Mouse (Mus musculus): Measurements from ENCODE around the gene Nod2. TPM values are rescaled to one million over a fixed set of nuclear protein-coding genes. Genes with fewer than 3 reads are reported as not detected.

Gene Nod2
- polyA plus RNA-seq, 1 experiment from 2014 or later = 0.02 TPM

DNA sequence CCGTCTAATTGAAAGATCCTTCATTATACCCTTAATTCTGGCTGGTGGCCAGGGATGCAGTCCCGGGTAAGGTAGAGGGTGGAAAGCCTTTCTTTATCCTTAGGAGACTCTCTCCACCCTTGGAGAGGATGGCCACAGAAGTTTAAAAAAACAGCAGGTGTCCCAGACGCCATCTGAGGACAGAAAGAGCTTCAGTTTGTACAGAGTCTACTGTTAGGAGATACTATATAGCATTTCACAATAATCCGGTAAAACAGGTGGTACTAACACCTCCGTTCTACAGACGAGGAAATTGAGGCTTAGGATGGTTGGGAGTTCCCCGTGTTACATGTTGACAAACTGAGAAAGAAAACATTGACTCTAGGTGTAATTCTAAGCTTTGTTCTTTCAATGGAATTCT lies 49.1 kb downstream of the Nod2 start:
- Histone ChIP-seq H3K36me3 (no peaks in the 10 kb centered on the region), H3K27ac (no peak overlapping the region), H3K4me3 (replicated peaks) (peak overlapping the region; percentile 85), H3K4me2 (peak overlapping the region; percentile 90), H3K9ac (peak overlapping the region; percentile 46; the same call in 1 of the 2 replicates), H3K27me3 (no peaks in the 10 kb centered on the region), H3K4me1 (replicated peaks) (peaks cover 25% of the 10 kb centered on the region), H3K9me3 (replicated peaks) (no peaks in the 10 kb centered on the region)
- DNase-seq (no peak), ATAC-seq (ENCODE audit: low read depth) (no peak)
- 22% methylated on average over 7 of the region's 7 CpGs for WGBS (ENCODE audit: insufficient replicate concordance)

DNA sequence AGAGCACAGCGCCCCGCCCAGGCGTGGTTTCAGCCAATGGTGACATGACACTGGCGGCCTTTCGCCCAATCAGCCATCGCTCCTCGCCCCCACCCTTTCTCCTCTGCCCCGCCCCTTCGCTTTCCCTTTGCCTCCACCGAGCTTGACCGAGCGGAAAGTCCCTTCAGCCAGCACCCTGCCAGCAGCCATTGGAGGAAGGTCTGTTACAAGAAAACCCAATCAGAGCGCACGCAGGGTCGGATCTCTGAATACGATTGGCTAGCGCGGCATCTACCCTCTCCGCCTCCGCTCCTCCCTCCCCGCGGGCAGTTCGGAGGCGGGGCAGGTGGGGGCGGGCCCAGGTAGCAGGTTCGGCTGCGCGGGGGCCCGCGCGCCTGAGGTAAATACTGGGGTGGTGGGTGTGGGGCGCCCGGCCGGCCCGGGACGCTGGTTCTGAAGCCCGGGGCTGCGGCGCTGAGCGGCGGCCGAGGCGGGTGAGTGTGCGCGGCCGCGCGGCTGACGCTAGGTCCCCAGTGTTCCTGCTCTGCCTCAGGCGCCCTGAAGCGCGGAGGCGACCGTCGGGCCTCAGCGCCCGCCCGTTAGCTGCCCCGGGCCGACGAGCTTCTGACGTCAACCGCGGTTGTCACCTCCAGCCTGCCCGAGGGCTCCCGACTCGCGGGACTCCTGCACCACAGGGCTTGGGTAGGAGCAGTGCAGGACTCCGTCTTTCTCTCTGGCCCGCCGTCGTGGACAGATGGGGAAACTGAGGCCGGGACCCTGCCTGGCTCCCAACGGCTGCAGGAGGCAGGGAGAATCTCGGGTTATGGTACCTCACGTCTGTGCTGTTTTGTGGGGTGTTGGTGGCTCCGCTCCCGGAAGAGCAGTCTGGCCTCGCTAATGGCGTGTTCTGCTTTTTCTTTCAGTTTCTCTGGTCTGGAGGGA lies 49.9 kb downstream of the Nod2 start, which contains the start of gene Cyld:
Gene Cyld, plus strand, starts transcription at position 308 of the 921 bp plus-strand sequence.
- Histone ChIP-seq H3K4me2 (peak within 1 kb of the TSS; percentile 90), H3K4me3 (replicated peaks) (peak within 1 kb of the TSS; percentile 85), H3K9ac (peak within 1 kb of the TSS; percentile 83), H3K36me3 (no peaks in the 10 kb centered on the region), H3K9me3 (replicated peaks) (no peaks in the 10 kb centered on the region), H3K27me3 (no peaks in the 10 kb centered on the region), H3K27ac (peak within 1 kb of the TSS; percentile 76), H3K4me1 (replicated peaks) (peaks cover 25% of the 10 kb centered on the region)
- ATAC-seq (ENCODE audit: low read depth) (peak; percentile 98), DNase-seq (peak; percentile 97)
- under 1% methylated on average over 70 of the region's 80 CpGs for WGBS (ENCODE audit: insufficient replicate concordance)

DNA sequence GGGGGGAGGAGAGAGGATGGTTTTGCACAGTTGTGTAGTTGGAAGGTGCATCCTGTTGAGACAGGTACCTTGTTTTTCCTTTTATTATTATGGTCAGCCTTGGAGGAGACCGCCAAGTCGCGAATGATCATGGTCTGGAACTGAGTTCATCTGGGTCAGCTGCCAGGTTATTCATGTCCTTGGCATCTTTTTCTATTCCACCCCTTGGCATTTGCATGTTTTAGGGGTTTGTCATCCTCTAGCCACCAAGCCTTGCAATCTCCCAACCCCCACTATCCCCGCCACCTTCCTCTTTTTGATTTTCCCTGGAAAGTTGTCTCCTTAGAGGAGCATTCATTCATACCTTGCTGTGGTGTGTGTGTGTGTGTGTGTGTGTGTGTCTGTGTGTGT lies 50.5 kb downstream of the Nod2 start:
- Histone ChIP-seq H3K9ac (peak overlapping the region; percentile 83), H3K4me3 (replicated peaks) (peak overlapping the region; percentile 85), H3K36me3 (no peaks in the 10 kb centered on the region), H3K27ac (peak overlapping the region; percentile 76; the same call in 1 of the 2 replicates), H3K9me3 (replicated peaks) (no peaks in the 10 kb centered on the region), H3K4me2 (peak overlapping the region; percentile 90), H3K27me3 (no peaks in the 10 kb centered on the region), H3K4me1 (replicated peaks) (peaks cover 25% of the 10 kb centered on the region)
- no peak for DNase-seq
- no peak for ATAC-seq (ENCODE audit: low read depth)
- 13% methylated on average over 4 of the region's 4 CpGs for whole genome bisulfite sequencing (ENCODE audit: insufficient replicate concordance)

DNA sequence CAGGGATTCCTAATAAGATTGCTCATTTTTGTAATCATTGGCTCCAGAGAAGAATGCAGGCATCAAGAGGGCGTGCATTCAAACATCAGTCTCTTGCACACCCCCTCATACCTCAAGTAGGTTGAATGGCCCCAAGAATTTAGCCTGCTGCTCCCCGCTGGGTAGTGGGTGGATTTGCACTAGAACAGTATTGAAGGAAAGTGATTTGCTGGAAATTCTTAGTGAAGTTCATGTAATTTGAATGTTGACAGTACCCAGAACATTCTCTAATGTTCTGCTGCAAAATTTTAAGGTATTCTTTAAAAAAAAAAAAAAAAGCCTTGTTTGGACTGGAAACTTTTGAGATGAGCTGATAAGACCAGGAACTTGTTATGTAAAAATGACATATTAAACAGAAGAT lies 50.9 kb downstream of the Nod2 start:
- no peaks in the 10 kb centered on the region for H3K27me3 ChIP-seq
- H3K9ac ChIP-seq = peak overlapping the region; percentile 83
- ATAC-seq (ENCODE audit: low read depth) = no peak

DNA sequence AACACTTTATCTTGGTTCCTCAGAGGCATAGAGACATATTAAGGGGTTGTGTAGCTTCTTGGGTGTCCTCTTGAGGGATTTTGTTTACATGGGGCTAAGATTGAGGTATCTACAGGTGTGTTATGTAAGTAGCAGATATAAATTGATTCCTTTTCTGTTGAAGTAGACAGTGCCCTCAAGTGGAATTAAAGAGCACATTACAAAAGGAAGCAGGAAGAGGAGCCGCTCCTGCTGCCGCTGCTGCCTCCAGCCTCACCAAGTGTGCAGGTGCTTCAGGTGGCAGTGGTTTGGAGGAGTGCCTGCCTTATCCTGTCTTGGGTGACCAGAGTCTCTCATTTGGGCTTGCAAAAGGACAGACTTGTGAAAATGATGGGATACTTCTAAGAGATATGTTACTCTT lies 54.5 kb downstream of the Nod2 start:
- 35% methylated on average over 2 of the region's 2 CpGs for WGBS (ENCODE audit: insufficient replicate concordance)
- H3K9ac ChIP-seq = no peak overlapping the region
- no peak overlapping the region for H3K4me2 ChIP-seq
- H3K9me3 ChIP-seq (replicated peaks) = no peaks in the 10 kb centered on the region
- ATAC-seq (ENCODE audit: low read depth) = no peak
- peaks cover 6% of the 10 kb centered on the region for H3K4me1 ChIP-seq (replicated peaks)
- H3K27ac ChIP-seq = no peak overlapping the region
- H3K27me3 ChIP-seq = no peaks in the 10 kb centered on the region
- H3K4me3 ChIP-seq (replicated peaks) = no peak overlapping the region
- H3K36me3 ChIP-seq = no peaks in the 10 kb centered on the region
- no peak for DNase-seq

More for the DNA sequence above, 50.9 kb downstream of the Nod2 start:
- Histone ChIP-seq H3K36me3 (no peaks in the 10 kb centered on the region), H3K4me1 (replicated peaks) (peaks cover 25% of the 10 kb centered on the region), H3K4me3 (replicated peaks) (peak overlapping the region; percentile 85), H3K9me3 (replicated peaks) (no peaks in the 10 kb centered on the region), H3K27ac (no peak overlapping the region), H3K4me2 (peak overlapping the region; percentile 90)
- no peak for DNase-seq
- 48% methylated on average over 2 of the region's 2 CpGs for WGBS (ENCODE audit: insufficient replicate concordance)

DNA sequence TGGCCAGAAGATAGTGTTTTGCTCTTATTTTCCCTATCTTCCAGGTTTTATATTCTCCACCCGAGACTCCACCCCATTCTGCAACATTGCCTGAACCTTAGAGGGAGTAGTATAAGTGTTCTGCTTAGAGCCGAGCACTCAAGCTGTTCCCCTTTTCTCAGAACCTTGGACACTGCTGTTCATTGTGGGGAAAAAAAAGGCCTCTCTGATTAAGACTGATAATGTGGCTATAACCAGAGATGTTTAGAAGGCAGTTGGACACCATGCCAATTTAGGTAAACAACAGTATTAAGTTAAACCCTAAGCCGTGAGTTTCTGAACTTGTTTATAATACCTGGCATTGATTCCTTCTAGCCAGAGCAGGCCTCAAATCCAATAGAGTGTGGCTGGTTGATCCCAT lies 55.7 kb downstream of the Nod2 start:
- Histone ChIP-seq H3K4me2 (no peak overlapping the region), H3K4me1 (replicated peaks) (peaks cover 3% of the 10 kb centered on the region), H3K9me3 (replicated peaks) (no peaks in the 10 kb centered on the region), H3K4me3 (replicated peaks) (no peak overlapping the region), H3K27me3 (no peaks in the 10 kb centered on the region), H3K27ac (no peak overlapping the region), H3K36me3 (no peaks in the 10 kb centered on the region), H3K9ac (no peak overlapping the region)
- 67% methylated on average over 3 of the region's 3 CpGs for WGBS (ENCODE audit: insufficient replicate concordance)
- DNase-seq (no peak), ATAC-seq (ENCODE audit: low read depth) (no peak)

DNA sequence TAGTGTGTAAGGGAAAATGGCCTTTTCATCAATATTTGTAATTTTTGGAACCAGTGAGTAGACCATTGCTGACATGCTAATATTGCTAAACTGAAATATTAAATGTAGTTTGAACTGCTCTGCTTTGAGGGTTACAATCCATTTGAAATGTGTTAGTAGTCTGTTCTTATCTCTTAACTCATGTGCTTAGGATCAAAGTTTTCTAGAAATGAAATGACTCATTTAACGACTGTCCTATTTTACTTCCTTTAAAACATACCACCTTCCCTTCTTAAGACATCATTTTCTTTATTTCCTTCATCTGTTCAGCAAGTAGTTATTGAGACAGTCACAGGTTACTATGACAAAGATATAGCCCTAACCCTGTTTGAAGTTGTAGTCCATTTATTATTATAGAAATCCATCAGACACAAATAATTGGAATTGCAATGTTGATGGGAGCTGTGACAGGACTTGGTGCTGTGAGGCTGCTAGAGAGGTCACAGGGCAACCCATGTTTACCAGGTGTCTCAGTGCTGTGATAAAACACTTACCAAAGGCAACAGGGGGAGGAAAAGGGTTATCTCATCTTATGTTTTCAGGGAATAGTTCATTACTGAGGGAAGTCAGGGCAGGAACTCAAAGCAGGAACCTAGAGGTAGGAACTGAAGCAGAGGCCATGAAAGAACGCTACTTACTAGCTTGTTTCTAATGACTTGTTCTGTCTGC lies 76.3 kb downstream of the Nod2 start:
- Histone ChIP-seq H3K9ac (no peak overlapping the region), H3K27me3 (no peaks in the 10 kb centered on the region), H3K36me3 (peaks cover 6% of the 10 kb centered on the region; the same call in 1 of the 2 replicates), H3K9me3 (replicated peaks) (no peaks in the 10 kb centered on the region), H3K27ac (no peak overlapping the region), H3K4me3 (replicated peaks) (no peak overlapping the region), H3K4me2 (no peak overlapping the region), H3K4me1 (replicated peaks) (no peaks in the 10 kb centered on the region)
- DNase-seq (no peak), ATAC-seq (ENCODE audit: low read depth) (no peak)
- 76% methylated on average over 2 of the region's 2 CpGs for WGBS (ENCODE audit: insufficient replicate concordance)

Other genes starting within 250 kb of the Nod2 start
- gene Nkd1, start 126.0 kb upstream of the Nod2 start, polyA plus RNA-seq (2015; fragmentation: Nextera tagmentation; extraction: Ambion mirVana) = 1.9 and 2.2 TPM in 2 replicates
- gene Snx20, start 11.2 kb upstream of the Nod2 start, polyA plus RNA-seq (2015; fragmentation: Nextera tagmentation; extraction: Ambion mirVana) = 2.5 and 2.7 TPM in 2 replicates
- gene Cyld, start 49.7 kb downstream of the Nod2 start, polyA plus RNA-seq (2015; fragmentation: Nextera tagmentation; extraction: Ambion mirVana) = 5.8 and 7.4 TPM in 2 replicates